Mouse (Mus musculus) liver, embryonic 16.5 days (tissue): ENCODE data around the gene Hesx1. TPM values are rescaled to one million over a fixed set of nuclear protein-coding genes. Genes with fewer than 3 reads are reported as not detected.

Source experiments
- ATAC-seq: fragments of 200-750 bp; cut with Nextera tagmentation; 2 replicates; pipeline ENCODE4 v1.8.0; 2017; ENCODE audit warnings: low read depth, mild to moderate bottlenecking, moderate number of reproducible peaks, moderate library complexity
- H3K27ac ChIP-seq: fragments of 300-500 bp; sonication (generic); 2 replicates; pipeline ENCODE4 v1.5.1; 2014; ENCODE audit warnings: mild to moderate bottlenecking, low read length
- H3K27me3 ChIP-seq: fragments of 300-500 bp; sonication (generic); 2 replicates; pipeline ENCODE4 v1.6.1; 2014; ENCODE audit warnings: low read depth, low read length, mixed read lengths; ENCODE audit not compliant: control insufficient read depth, insufficient read depth
- H3K36me3 ChIP-seq: fragments of 300-500 bp; sonication (generic); 2 replicates; pipeline ENCODE4 v1.6.1; 2014; ENCODE audit warnings: mild to moderate bottlenecking; ENCODE audit not compliant: control insufficient read depth, insufficient read depth
- H3K4me1 ChIP-seq: fragments of 300-500 bp; sonication (generic); 2 replicates; pipeline ENCODE4 v1.6.1; 2014; ENCODE audit warnings: low read depth, low read length, mixed read lengths; ENCODE audit not compliant: control insufficient read depth
- H3K4me2 ChIP-seq: fragments of 300-500 bp; sonication (generic); 2 replicates; pipeline ENCODE4 v1.6.1; 2014; ENCODE audit warnings: low read depth, low read length, mixed read lengths
- H3K4me3 ChIP-seq: fragments of 300-500 bp; sonication (generic); 2 replicates; pipeline ENCODE4 v1.5.1; 2014; ENCODE audit warnings: low read depth, mild to moderate bottlenecking, low read length
- H3K9ac ChIP-seq: fragments of 300-500 bp; sonication (generic); 2 replicates; pipeline ENCODE4 v1.6.1; 2014; ENCODE audit warnings: low read depth, low read length
- H3K9me3 ChIP-seq: fragments of 300-500 bp; sonication (generic); replicated peaks from 2 replicates; pipeline ENCODE4 v1.6.1; 2016; ENCODE audit warnings: low read length; ENCODE audit not compliant: control insufficient read depth
- WGBS: fragments of 180-500 bp; shearing (Covaris S2); extraction: QIAGEN DNeasy Blood & Tissue Kit; methylation state at CpG from one replicate; pipeline ENCODE4 v1.1.7; 2014; ENCODE audit not compliant: insufficient replicate concordance; 5-methylcytosine and 5-hydroxymethylcytosine counted together
- polyA plus RNA-seq: library from polyadenylated mRNA; unstranded; fragments of >200 nt; fragmentation: Nextera tagmentation; extraction: Ambion mirVana; gene quantifications from 2 replicates; pipeline ENCODE4 v1.2.1, GENCODE M21; 2015

Gene Hesx1
- polyA plus RNA-seq, 1 experiment from 2014 or later, result 5.1 TPM

DNA sequence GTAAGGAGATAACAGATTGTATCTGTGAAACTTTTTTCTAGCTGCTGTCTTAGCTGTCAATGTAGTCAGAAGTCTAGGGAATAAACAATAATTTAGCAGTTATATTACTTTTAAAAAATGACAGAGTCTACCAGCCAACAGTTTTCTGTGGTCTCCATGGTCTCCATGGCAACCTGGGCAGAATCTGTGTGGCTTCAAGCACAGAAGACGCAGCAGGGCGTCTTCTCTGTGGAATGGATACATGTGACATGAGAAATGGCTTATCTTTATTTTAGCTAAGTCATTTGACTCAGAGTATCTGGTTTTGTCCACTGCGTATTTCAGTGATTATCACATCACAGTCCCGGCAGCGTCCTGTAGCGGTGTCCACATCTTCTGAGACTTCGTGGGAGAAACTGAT lies 18.0 kb upstream of the Hesx1 start:
- no peak for ATAC-seq
- 20% methylated on average over 7 of the region's 7 CpGs for WGBS
- no peaks in the 10 kb centered on the region for H3K36me3 ChIP-seq

DNA sequence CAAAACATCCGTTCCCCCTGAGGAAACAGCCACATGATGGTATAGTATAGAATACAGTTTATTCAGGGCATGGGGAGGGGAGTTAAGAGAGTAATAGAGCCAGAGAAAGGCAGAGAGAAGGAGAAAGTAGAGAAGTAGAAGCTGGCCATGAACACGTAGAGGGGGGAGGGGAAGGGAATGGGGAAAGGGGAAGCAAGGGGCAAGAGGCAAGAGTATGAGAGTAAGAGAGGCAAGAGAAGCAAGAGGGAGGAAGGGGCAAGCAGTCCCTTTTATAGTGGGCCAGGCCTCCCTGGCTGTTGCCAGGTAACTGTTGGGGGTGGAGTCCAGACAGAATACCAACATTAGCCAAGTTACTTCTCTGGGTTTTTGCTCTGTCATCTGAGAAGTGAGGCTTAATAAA lies 16.7 kb upstream of the Hesx1 start:
- H3K4me3 ChIP-seq, result no peak overlapping the region
- ATAC-seq, result no peak
- no peak overlapping the region for H3K27ac ChIP-seq
- WGBS, result 18% methylated on average over 2 of the region's 2 CpGs
- no peaks in the 10 kb centered on the region for H3K27me3 ChIP-seq
- H3K9me3 ChIP-seq, result no peaks in the 10 kb centered on the region
- H3K4me2 ChIP-seq, result no peak overlapping the region
- H3K9ac ChIP-seq, result no peak overlapping the region
- H3K36me3 ChIP-seq, result no peaks in the 10 kb centered on the region
- H3K4me1 ChIP-seq, result no peaks in the 10 kb centered on the region

More for the DNA sequence above, 18.0 kb upstream of the Hesx1 start:
- H3K4me2 ChIP-seq, result no peak overlapping the region
- no peak overlapping the region for H3K27ac ChIP-seq
- no peak overlapping the region for H3K9ac ChIP-seq
- H3K4me3 ChIP-seq, result no peak overlapping the region
- H3K9me3 ChIP-seq, result no peaks in the 10 kb centered on the region
- no peaks in the 10 kb centered on the region for H3K27me3 ChIP-seq
- H3K4me1 ChIP-seq, result no peaks in the 10 kb centered on the region; the same call in 1 of the 2 replicates

DNA sequence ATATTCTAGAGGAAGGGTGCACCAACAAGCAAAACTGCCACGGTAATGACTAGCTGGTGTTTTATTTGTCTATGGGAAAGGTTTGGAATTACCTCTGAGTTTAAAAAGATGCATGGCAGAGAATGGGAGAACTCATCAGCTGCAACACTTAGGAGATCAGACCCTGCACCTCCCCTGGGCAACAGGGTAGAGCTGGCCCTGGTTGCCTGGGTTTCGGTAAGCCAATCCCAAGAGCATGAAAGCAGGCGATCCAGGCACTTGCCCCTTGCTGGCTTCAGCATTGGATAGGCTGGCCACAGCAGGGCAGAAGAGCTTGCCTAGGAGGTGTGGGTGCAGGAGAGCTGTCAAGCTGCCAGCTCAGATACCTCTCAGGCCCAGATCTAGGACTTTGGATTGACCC lies 14.4 kb upstream of the Hesx1 start:
- ATAC-seq, result no peak
- no peaks in the 10 kb centered on the region for H3K9me3 ChIP-seq
- no peak overlapping the region for H3K9ac ChIP-seq
- no peak overlapping the region for H3K27ac ChIP-seq
- no peak overlapping the region for H3K4me2 ChIP-seq
- H3K4me3 ChIP-seq, result no peak overlapping the region
- 61% methylated on average over 3 of the region's 3 CpGs for WGBS
- no peaks in the 10 kb centered on the region for H3K27me3 ChIP-seq
- no peaks in the 10 kb centered on the region for H3K36me3 ChIP-seq
- no peaks in the 10 kb centered on the region for H3K4me1 ChIP-seq

DNA sequence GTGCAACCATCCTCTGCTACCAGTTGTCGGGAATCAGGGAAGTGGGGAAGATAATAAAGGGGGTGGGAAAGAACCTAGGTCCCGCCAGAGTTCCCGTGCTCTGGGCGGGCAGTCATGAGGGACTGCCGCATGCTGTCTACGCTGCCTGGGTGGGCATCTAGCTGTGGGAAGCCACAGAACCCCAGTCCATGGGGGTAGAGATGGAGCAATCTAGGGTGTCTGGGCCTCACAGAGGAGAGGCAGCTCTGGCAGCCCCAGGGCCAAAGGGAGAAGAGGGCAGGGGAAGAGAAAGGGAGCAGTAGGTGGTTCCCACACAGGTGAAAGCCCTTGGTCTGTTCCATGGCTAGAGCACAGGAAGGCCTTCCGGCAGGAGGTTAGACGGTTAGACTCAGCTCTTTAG lies 13.2 kb upstream of the Hesx1 start:
- Histone ChIP-seq H3K27ac (no peak overlapping the region), H3K27me3 (no peaks in the 10 kb centered on the region), H3K4me1 (no peaks in the 10 kb centered on the region), H3K4me2 (no peak overlapping the region), H3K4me3 (no peak overlapping the region), H3K36me3 (no peaks in the 10 kb centered on the region), H3K9me3 (no peaks in the 10 kb centered on the region), H3K9ac (no peak overlapping the region)
- ATAC-seq, result no peak
- WGBS, result 77% methylated on average over 8 of the region's 8 CpGs

DNA sequence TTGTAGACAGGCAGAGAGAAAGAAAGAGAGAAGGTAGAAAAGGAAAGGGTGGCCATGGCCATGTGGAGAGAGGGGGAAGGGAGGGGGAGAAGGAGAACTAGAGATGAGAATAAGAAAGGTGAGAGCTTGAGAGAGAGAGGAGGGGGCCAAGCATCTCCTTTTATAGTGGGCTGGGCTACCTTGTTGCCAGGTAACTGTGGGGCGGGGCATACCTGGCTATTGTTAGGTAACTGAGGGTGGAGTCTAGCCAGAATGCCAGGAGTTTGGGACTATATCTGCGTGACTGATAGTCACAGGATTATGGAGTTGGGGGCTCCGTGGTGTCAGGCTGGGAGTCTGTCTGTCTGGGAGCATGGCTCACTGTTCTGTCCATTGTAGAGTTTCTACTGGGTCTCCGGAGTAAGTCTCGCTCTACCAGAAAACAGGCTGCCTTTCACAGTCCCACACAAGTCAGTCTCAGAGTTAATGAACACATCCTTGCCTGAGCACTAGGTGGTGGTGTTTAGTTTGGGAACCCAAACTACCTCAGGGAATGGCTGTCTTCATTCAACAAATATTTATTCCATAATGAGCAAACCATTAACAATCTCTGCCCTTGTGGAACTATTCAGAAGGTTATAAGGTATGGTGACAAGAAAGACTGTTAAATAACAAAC lies 12.6 kb upstream of the Hesx1 start:
- ATAC-seq, result no peak
- no peak overlapping the region for H3K27ac ChIP-seq
- WGBS, result 61% methylated on average over 5 of the region's 5 CpGs
- H3K4me3 ChIP-seq, result no peak overlapping the region
- H3K9me3 ChIP-seq, result no peaks in the 10 kb centered on the region
- no peaks in the 10 kb centered on the region for H3K36me3 ChIP-seq
- no peaks in the 10 kb centered on the region for H3K4me1 ChIP-seq
- no peak overlapping the region for H3K9ac ChIP-seq
- H3K27me3 ChIP-seq, result no peaks in the 10 kb centered on the region
- no peak overlapping the region for H3K4me2 ChIP-seq

DNA sequence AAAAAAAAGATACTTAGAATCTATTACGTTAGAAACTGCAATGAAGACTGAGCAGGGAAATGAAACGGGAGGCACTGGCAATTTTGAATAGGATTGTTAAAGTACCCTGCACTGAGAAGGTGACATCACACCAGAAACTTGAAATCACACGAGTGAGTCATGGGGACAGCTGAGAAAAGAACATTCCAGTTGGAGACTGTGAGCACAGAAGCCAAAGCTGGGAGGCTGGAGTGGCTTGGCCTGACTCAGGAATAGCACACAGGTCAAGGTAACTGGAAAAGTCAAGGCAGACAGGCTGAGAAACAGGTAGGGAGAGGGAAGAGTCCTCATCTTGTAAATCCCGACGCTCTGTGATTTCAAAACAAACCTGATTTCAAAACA lies 12.1 kb upstream of the Hesx1 start:
- Histone ChIP-seq H3K27me3 (no peaks in the 10 kb centered on the region), H3K4me2 (no peak overlapping the region), H3K27ac (no peak overlapping the region), H3K9me3 (no peaks in the 10 kb centered on the region), H3K36me3 (no peaks in the 10 kb centered on the region), H3K4me1 (no peaks in the 10 kb centered on the region), H3K9ac (no peak overlapping the region), H3K4me3 (no peak overlapping the region)
- ATAC-seq, result no peak
- 54% methylated on average over 5 of the region's 5 CpGs for WGBS

DNA sequence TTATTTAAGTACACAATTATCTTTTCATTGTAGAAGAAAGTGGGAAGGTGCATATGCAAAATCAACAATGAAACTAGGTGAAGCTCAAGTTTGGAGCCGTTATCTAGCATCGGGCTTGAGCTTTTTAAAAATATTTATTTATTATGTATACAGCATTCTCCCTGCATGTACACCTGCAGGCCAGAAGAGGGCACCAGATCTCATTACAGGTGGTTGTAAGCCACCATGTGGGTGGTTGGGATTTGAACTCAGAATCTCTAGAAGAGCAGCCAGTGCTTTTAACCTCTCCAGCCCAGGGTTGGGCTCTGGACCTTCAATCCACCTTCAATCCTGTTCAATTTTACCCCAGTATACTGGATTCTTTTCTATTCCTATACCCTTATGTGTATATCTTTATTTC lies 5.5 kb upstream of the Hesx1 start:
- H3K9ac ChIP-seq, result no peak overlapping the region
- 42% methylated on average over 2 of the region's 2 CpGs for WGBS

DNA sequence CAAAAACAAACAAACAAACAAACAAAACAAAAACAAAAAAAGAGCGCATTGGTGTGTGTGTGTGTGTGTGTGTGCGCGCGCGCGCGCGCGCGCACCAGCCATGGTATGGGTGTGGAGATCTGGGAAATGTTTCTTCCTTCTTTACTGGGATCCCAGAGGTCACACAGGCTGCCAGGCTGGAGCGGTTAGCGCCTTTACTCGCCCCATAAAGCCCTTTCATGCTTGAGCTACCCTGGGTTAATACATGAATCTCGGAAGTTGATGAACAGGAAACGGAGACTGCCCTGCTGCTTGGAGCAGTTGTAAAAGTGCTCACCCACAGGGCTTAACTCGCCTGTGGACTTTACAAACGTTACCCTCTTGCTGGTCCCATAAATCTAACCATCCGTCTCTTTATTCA lies 2.6 kb upstream of the Hesx1 start:
- Histone ChIP-seq H3K27me3 (no peaks in the 10 kb centered on the region), H3K9me3 (no peaks in the 10 kb centered on the region), H3K27ac (no peak overlapping the region), H3K4me2 (no peak overlapping the region), H3K4me3 (no peak overlapping the region), H3K36me3 (no peaks in the 10 kb centered on the region), H3K9ac (no peak overlapping the region), H3K4me1 (peaks cover 5% of the 10 kb centered on the region)
- 70% methylated on average over 18 of the region's 18 CpGs for WGBS
- ATAC-seq, result no peak

More for the DNA sequence above, 5.5 kb upstream of the Hesx1 start:
- Histone ChIP-seq H3K27me3 (no peaks in the 10 kb centered on the region), H3K36me3 (no peaks in the 10 kb centered on the region), H3K4me1 (no peaks in the 10 kb centered on the region), H3K4me2 (no peak overlapping the region), H3K4me3 (no peak overlapping the region), H3K27ac (no peak overlapping the region), H3K9me3 (no peaks in the 10 kb centered on the region)
- ATAC-seq, result no peak

DNA sequence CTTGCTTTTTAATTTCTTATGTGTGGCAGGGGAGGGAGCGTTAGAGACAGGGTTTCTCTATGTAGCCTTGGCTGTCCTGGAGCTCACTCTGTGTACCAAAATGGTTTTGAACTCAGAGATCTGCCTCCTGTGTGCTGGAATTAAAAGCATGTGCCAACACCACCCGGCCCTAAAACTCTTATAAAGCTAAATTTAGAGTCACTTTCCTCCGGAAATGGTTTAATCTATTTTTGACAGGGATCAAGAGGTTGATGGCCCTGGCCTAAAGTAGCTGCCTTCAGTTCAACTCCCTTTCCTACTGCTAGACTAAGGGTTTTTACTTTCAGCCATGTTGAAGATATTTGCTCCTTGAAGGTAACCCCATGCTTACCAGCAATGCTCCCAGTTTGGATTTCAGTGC lies 789 bp upstream of the Hesx1 start:
- no peaks in the 10 kb centered on the region for H3K9me3 ChIP-seq

More for the DNA sequence above, 789 bp upstream of the Hesx1 start:
- Histone ChIP-seq H3K36me3 (no peaks in the 10 kb centered on the region), H3K4me1 (peaks cover 5% of the 10 kb centered on the region), H3K9ac (no peak overlapping the region), H3K4me2 (no peak overlapping the region), H3K27ac (no peak overlapping the region), H3K4me3 (no peak overlapping the region), H3K27me3 (no peaks in the 10 kb centered on the region)
- ATAC-seq, result no peak
- WGBS, result 30% methylated on average over 3 of the region's 3 CpGs
